Mouse (Mus musculus): ENCODE results near the gene Rbpj. TPM values are rescaled to one million over a fixed set of nuclear protein-coding genes. Genes with fewer than 3 reads are reported as not detected.

Rbpj gene
- total RNA-seq, 2 experiments from 2014 or later: 54.6 to 62.2 TPM

DNA sequence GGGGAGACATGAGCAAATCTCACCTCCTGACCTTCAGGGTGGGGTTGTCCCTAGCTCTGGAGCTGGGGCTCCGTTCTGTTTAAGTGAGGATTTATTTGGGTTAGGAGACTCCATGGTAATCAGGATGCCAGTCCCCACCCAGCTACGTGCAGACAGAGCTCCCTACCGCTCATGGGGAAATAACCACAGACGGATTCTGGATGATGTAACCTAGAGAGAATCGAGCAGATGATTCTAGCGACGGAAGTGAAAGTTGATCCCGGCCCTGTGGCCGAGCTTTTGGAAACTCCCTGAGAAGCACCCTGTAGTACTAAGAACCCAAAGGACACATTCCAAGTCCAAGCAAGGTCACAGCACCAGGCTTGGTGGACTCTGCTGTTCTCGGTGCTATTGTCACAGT, 43.5 kb downstream of the Rbpj start:
- no peak for DNase-seq (ENCODE audit: low spot score in 2 of 2)

GRCm38 (mm10) chr5:53509927-53510326, 44.0 kb downstream of the Rbpj start:
- DNase-seq (ENCODE audit: low spot score in 2 of 2): no peak

DNA sequence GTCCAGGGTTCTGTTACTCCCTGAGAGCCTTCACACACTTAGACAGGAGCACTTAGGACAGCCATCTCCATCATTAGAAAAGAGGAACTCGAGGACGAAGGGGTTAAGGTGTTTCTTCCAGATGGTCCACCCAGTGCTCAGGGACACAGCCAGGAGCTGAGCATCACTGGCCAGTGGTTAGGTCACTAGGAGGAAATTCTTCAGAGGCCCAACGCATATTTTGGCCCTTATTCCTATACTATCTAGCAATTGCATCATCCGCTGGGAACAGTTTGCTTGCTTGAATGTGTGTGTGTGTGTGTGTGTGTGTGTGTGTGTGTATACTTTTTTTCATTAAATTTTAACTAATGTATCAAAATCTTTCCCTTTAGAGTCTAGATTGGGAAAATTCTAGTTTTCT, 45.5 kb downstream of the Rbpj start:
- no peak for DNase-seq (ENCODE audit: low spot score in 2 of 2)

GRCm38 (mm10) chr5:53514959-53515612, 49.1 kb downstream of the Rbpj start:
- DNase-seq (ENCODE audit: low spot score in 2 of 2): no peak

- no peak for DNase-seq (ENCODE audit: low spot score in 2 of 2)
Observed at GRCm38 (mm10) chr5:53516482-53516881, 50.5 kb downstream of the Rbpj start.

- DNase-seq (ENCODE audit: low spot score in 2 of 2): no peak
Observed at GRCm38 (mm10) chr5:53517802-53518201, 51.9 kb downstream of the Rbpj start.

DNA sequence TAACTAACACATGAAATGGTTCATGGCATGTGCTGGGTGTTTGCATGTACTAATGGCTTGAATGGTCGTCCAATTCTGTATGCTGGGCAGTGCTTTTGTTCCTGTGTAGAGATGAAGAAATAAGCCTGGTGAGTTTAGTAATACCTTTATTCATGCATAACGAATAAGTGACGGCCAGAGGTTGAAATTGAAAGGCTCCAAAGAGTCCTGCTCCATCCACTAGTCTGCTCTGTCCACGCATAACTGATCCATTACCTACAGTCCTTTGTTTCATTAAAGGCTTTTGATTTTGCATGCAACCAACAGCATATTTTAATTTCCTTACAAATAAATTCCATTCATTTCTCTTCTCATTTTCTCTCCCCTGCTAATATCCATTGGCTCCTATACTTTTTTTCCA, 53.2 kb downstream of the Rbpj start:
- DNase-seq (ENCODE audit: low spot score in 2 of 2): no peak

GRCm38 (mm10) chr5:53519998-53520577, 54.1 kb downstream of the Rbpj start:
- no peak for DNase-seq (ENCODE audit: low spot score in 2 of 2)

GRCm38 (mm10) chr5:53523046-53523445, 57.1 kb downstream of the Rbpj start:
- DNase-seq (ENCODE audit: low spot score in 2 of 2): peak; percentile 24 to 40

- no peak for DNase-seq (ENCODE audit: low spot score in 2 of 2)
Observed at GRCm38 (mm10) chr5:53524162-53524561, 58.2 kb downstream of the Rbpj start.

GRCm38 (mm10) chr5:53524831-53525230, 58.9 kb downstream of the Rbpj start:
- DNase-seq (ENCODE audit: low spot score in 2 of 2): no peak

DNA sequence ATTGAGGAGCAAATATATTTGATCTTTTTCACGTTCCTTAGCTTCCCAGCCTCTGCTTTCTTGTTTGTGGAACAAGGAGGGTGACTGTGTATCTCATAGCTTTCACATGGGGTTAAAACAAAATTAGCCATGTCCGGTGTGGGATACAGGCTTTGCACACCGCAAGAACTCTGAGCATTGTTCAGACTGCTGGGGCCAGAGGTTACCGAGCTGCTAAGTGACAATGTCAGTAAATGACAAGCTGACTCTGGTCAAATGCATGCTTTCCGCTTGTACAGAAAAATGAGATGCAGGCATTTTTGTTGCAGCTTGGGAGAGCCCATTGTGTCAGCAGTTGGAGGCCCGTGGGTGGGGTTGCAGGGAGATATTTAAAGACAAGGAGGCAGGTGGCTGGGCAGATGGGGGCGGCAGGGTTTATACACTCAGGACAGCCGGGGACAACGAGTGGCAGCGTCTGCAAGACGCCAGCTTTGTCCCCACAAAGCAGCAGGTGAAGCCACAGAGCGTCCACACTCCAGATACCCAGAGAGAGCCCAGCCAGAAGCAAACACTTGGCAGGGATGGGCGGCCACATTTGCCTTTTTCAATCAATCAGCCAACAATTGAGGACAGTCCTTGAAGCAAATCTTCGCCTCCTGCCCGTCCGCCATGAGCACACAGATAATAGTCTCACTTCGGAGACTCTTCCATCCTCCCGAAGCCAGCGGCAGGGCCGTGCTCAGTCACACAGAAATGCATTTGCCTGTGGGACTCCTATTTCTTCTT, 59.5 kb downstream of the Rbpj start:
- no peak for DNase-seq (ENCODE audit: low spot score in 2 of 2)

- no peak for DNase-seq (ENCODE audit: low spot score in 2 of 2)
Observed at GRCm38 (mm10) chr5:53526070-53526430, 60.1 kb downstream of the Rbpj start.

- DNase-seq (ENCODE audit: low spot score in 2 of 2): no peak
Observed at GRCm38 (mm10) chr5:53529846-53530245, 63.9 kb downstream of the Rbpj start.

DNA sequence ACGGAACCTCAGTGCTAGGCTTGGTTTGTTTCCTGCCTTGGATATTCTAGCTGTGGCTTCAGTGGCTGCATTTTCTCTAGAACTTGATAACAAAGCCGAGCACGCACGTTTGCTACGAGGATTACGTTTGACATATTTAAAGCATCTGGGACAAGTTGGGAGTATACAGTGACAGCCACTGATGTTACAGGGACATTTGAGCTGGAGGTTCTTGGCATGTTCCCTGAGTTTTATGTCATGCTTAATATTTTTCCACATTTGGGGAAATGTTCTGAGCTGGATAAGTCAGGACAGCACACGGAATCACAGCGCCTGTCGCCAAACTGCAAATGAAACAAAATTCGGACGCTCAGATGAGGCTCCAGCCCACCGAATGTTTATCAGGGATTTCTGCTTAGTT, 69.1 kb downstream of the Rbpj start:
- no peak for DNase-seq (ENCODE audit: low spot score in 2 of 2)

- no peak for DNase-seq (ENCODE audit: low spot score in 2 of 2)
Observed at GRCm38 (mm10) chr5:53536635-53537554, 70.9 kb downstream of the Rbpj start.

DNA sequence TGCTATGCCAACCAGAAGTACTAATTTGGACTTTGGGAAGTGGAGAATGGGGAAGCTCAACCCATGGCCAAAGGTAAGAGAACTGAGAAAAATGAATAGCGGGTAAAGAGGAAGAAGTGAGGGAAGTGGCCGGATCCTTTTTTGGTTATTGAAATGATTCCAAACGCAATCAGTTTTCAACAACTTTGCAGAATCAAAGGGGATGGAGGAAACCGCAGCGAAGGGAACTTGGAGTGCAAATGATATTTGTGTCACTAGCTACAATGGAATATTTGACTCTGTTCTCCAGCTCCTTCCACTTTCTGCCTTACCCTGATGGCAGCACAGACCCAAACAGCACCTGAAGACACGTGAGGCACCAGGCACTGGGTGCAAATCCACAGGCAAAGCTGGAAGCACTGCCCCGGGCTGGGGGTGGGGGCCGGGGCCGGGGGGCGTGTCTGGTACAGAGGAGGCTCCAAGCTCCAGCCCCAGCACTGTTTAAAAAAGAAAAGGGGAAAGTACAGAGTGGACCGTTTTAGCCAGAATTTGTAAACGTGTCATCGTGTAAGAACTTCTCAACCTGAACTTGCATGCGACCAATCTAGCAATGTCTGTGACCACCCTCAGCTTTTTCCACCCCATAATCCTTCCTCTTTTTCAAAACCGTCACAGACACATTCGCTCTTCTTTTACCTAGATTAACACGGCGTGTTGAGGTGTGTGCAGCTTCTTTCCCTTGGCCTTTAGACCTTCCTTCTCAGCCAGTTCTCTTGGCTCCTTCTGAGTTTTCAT, 74.1 kb downstream of the Rbpj start:
- no peak for DNase-seq (ENCODE audit: low spot score in 2 of 2)

DNA sequence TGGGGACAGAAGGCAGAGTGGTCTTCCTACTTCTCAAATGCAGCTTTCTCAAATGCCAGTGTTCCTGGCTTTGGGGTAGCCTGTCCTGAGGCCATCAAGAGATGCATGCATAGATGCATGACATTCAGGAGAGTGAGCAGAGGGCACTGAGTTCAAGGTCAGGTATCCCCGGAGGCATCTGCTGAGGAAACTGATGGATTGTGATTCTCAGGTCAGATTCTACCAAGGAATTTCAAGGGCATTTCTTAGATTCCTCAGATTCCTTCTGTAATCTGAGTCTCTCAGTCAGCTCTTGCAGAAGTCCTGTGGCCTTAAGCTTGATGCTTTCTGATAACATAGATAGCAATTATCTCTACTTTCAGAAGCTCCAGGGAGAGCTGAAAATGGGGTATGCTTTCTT, 76.1 kb downstream of the Rbpj start:
- DNase-seq (ENCODE audit: low spot score in 2 of 2): no peak

GRCm38 (mm10) chr5:53543399-53543798, 77.4 kb downstream of the Rbpj start:
- no peak for DNase-seq (ENCODE audit: low spot score in 2 of 2)

GRCm38 (mm10) chr5:53543945-53544344, 78.0 kb downstream of the Rbpj start:
- DNase-seq (ENCODE audit: low spot score in 2 of 2): no peak

- no peak for DNase-seq (ENCODE audit: low spot score in 2 of 2)
Observed at GRCm38 (mm10) chr5:53546440-53546839, 80.5 kb downstream of the Rbpj start.
